ENCODE assay signal across 15 mouse cellular contexts in genomic region chr16:59393300-59393699, GRCm38 (mm10). TPM values are rescaled to one million over a fixed set of nuclear protein-coding genes. Genes with fewer than 3 reads are reported as not detected.
DNase-seq lines count a peak whose midpoint lies in the region; ATAC-seq and TF ChIP-seq lines count a peak whose summit lies in the region.
"Had no signal": no experiment of that assay in that cellular context is flagged by ENCODE, and none has a peak within 500 bp of the region (broad histone marks: within the 10 kb centered on the region; RNA-seq: fewer than 3 reads in every experiment).

No protein-coding gene starts in this region.

- no peaks in the 10 kb centered on the region for H3K27me3 ChIP-seq in lung, embryonic 16.5 days (ENCODE audit: control insufficient read depth, insufficient read depth, low read depth, low read length)
- H3K27me3 ChIP-seq in forebrain, postnatal 0 days (ENCODE audit: insufficient read depth, low read length) = no peaks in the 10 kb centered on the region
- no peaks in the 10 kb centered on the region for H3K27me3 ChIP-seq in neural tube, embryonic 15.5 days (replicated peaks)
- H3K27me3 ChIP-seq: embryonic facial prominence, embryonic 13.5 days; intestine, embryonic 15.5 days; stomach, embryonic 15.5 days had no signal

- no peak overlapping the region for H3K4me3 ChIP-seq in lung, embryonic 16.5 days (ENCODE audit: low read length)
- no peak overlapping the region for H3K4me3 ChIP-seq in forebrain, postnatal 0 days (ENCODE audit: low read depth, low read length)
- no peak overlapping the region for H3K4me3 ChIP-seq in neural tube, embryonic 15.5 days (replicated peaks)
- H3K4me3 ChIP-seq: embryonic facial prominence, embryonic 13.5 days; intestine, embryonic 15.5 days; midbrain, embryonic 10.5 days; stomach, embryonic 15.5 days had no signal

- peak; percentile 59; the same call in 1 of the 2 replicates for ATAC-seq in lung, embryonic 16.5 days (ENCODE audit: low read depth)
- peak; percentile 96 for ATAC-seq in forebrain, postnatal 0 days
- ATAC-seq in neural tube, embryonic 15.5 days (ENCODE audit: low FRiP score) = no peak
- no peak for ATAC-seq in erythroblast, adult 5-6 weeks (replicated peaks; ENCODE audit: low FRiP score, poor library complexity, severe bottlenecking)
- ATAC-seq in activated CD4-positive, CD25-positive, alpha-beta regulatory T cell, adult 4 months = no peak
- ATAC-seq: intestine, embryonic 15.5 days had no signal

- H3K36me3 ChIP-seq in lung, embryonic 16.5 days (ENCODE audit: control insufficient read depth, insufficient read depth, low read length) = no peaks in the 10 kb centered on the region
- H3K36me3 ChIP-seq in forebrain, postnatal 0 days (ENCODE audit: insufficient read depth) = no peaks in the 10 kb centered on the region
- H3K36me3 ChIP-seq in neural tube, embryonic 15.5 days = no peaks in the 10 kb centered on the region
- H3K36me3 ChIP-seq: embryonic facial prominence, embryonic 13.5 days; intestine, embryonic 15.5 days; midbrain, embryonic 10.5 days; stomach, embryonic 15.5 days had no signal

- H3K4me1 ChIP-seq in lung, embryonic 16.5 days (replicated peaks; ENCODE audit: control insufficient read depth, insufficient read depth, low read length) = no peaks in the 10 kb centered on the region
- no peaks in the 10 kb centered on the region for H3K4me1 ChIP-seq in forebrain, postnatal 0 days (ENCODE audit: insufficient read depth)
- H3K4me1 ChIP-seq in neural tube, embryonic 15.5 days = no peaks in the 10 kb centered on the region
- H3K4me1 ChIP-seq: embryonic facial prominence, embryonic 13.5 days; intestine, embryonic 15.5 days; midbrain, embryonic 10.5 days; stomach, embryonic 15.5 days had no signal

- WGBS in lung, embryonic 16.5 days = 35% methylated on average over 3 of the region's 3 CpGs
- WGBS in forebrain, postnatal 0 days = 66% methylated on average over 3 of the region's 3 CpGs
- 83% methylated on average over 3 of the region's 3 CpGs for WGBS in neural tube, embryonic 15.5 days

- no peak overlapping the region for H3K27ac ChIP-seq in lung, embryonic 16.5 days (ENCODE audit: low read length)
- no peak overlapping the region for H3K27ac ChIP-seq in forebrain, postnatal 0 days (ENCODE audit: low read depth, low read length)
- no peak overlapping the region for H3K27ac ChIP-seq in neural tube, embryonic 15.5 days (replicated peaks)
- H3K27ac ChIP-seq: embryonic facial prominence, embryonic 13.5 days; intestine, embryonic 15.5 days; midbrain, embryonic 10.5 days; stomach, embryonic 15.5 days had no signal

- no peak overlapping the region for H3K9ac ChIP-seq in lung, embryonic 16.5 days (ENCODE audit: low read length)
- no peak overlapping the region for H3K9ac ChIP-seq in forebrain, postnatal 0 days
- no peak overlapping the region for H3K9ac ChIP-seq in neural tube, embryonic 15.5 days (replicated peaks)
- H3K9ac ChIP-seq: embryonic facial prominence, embryonic 13.5 days; intestine, embryonic 15.5 days; stomach, embryonic 15.5 days had no signal

- H3K4me2 ChIP-seq in lung, embryonic 16.5 days (ENCODE audit: low read depth, low read length) = no peak overlapping the region
- no peak overlapping the region for H3K4me2 ChIP-seq in forebrain, postnatal 0 days (ENCODE audit: low read depth)
- H3K4me2 ChIP-seq in neural tube, embryonic 15.5 days = no peak overlapping the region
- H3K4me2 ChIP-seq: embryonic facial prominence, embryonic 13.5 days; intestine, embryonic 15.5 days; stomach, embryonic 15.5 days had no signal

- H3K9me3 ChIP-seq in lung, embryonic 16.5 days (ENCODE audit: control insufficient read depth, low read length) = no peaks in the 10 kb centered on the region
- H3K9me3 ChIP-seq in forebrain, postnatal 0 days (ENCODE audit: low read length) = no peaks in the 10 kb centered on the region
- no peaks in the 10 kb centered on the region for H3K9me3 ChIP-seq in neural tube, embryonic 15.5 days (replicated peaks)
- H3K9me3 ChIP-seq: embryonic facial prominence, embryonic 13.5 days; intestine, embryonic 15.5 days; midbrain, embryonic 10.5 days; stomach, embryonic 15.5 days had no signal

- TF ChIP-seq CTCF in forebrain, postnatal 0 days (IDR thresholded peaks at IDR 0.05; ENCODE audit: low read depth) = no peak

- no peak for DNase-seq in lung, adult 18-20 months
- peak; percentile 64 for DNase-seq in forebrain, postnatal 0 days
- peak; percentile 64 to 79 for DNase-seq in left cerebral cortex, adult 18-20 months (ENCODE audit: low spot score in 2 of 2)
- no peak for DNase-seq in MN1 (ENCODE audit: low spot score)
- DNase-seq: adrenal gland, postnatal 14 days; heart, adult 11 months; liver had no signal

RNA-seq across cellular contexts. Expression of gene Gabrr3, which starts 13.8 kb away (rescaled TPM):
- polyA plus RNA-seq in lung, embryonic 16.5 days (2015; fragmentation: Nextera tagmentation; extraction: Ambion mirVana) = not detected in 2 replicates
- total RNA-seq in forebrain, postnatal 0 days (2014; rRNA removed) = not detected in 2 replicates
- polyA plus RNA-seq in forebrain, postnatal 0 days (2015; fragmentation: Nextera tagmentation; extraction: Ambion mirVana) = 0.04 TPM in 1 of 2 replicates, not detected in the other
- under 1 TPM; 0.12 to 0.16 TPM for total RNA-seq in left cerebral cortex, adult 18-20 months (2021)
- not detected in 2 replicates for polyA plus RNA-seq in neural tube, embryonic 15.5 days (2015; fragmentation: Nextera tagmentation; extraction: Ambion mirVana)
- total RNA-seq in erythroblast, adult 5-6 weeks (2015; ENCODE audit: low replicate concordance) = not detected in 2 replicates
- total RNA-seq in erythroblast, adult 5-6 weeks (2017; ENCODE audit: low replicate concordance) = not detected in 2 replicates
- polyA plus RNA-seq in activated CD4-positive, CD25-positive, alpha-beta regulatory T cell, adult 4 months (2017; shearing (Covaris generic)) = not detected
- total RNA-seq: adrenal gland, postnatal 14 days had no signal
- polyA plus RNA-seq: stomach, embryonic 15.5 days had no signal

RNA-seq across cellular contexts. Expression of gene Olfr209, which starts 29.5 kb away (rescaled TPM):
- polyA plus RNA-seq in lung, embryonic 16.5 days (2015; fragmentation: Nextera tagmentation; extraction: Ambion mirVana) = not detected in 2 replicates
- total RNA-seq in forebrain, postnatal 0 days (2014; rRNA removed) = not detected in 2 replicates
- not detected in 2 replicates for polyA plus RNA-seq in forebrain, postnatal 0 days (2015; fragmentation: Nextera tagmentation; extraction: Ambion mirVana)
- not detected for total RNA-seq in left cerebral cortex, adult 18-20 months (2021)
- not detected in 2 replicates for polyA plus RNA-seq in neural tube, embryonic 15.5 days (2015; fragmentation: Nextera tagmentation; extraction: Ambion mirVana)
- total RNA-seq in erythroblast, adult 5-6 weeks (2015; ENCODE audit: low replicate concordance) = not detected in 2 replicates
- total RNA-seq in erythroblast, adult 5-6 weeks (2017; ENCODE audit: low replicate concordance) = not detected in 2 replicates
- not detected for polyA plus RNA-seq in activated CD4-positive, CD25-positive, alpha-beta regulatory T cell, adult 4 months (2017; shearing (Covaris generic))
- total RNA-seq: adrenal gland, postnatal 14 days had no signal
- polyA plus RNA-seq: embryonic facial prominence, embryonic 13.5 days; intestine, embryonic 15.5 days; midbrain, embryonic 10.5 days; stomach, embryonic 15.5 days had no signal

RNA-seq across cellular contexts. Expression of gene Olfr206, which starts 44.3 kb away (rescaled TPM):
- polyA plus RNA-seq in lung, embryonic 16.5 days (2015; fragmentation: Nextera tagmentation; extraction: Ambion mirVana) = not detected in 2 replicates
- not detected in 2 replicates for total RNA-seq in forebrain, postnatal 0 days (2014; rRNA removed)
- not detected in 2 replicates for polyA plus RNA-seq in forebrain, postnatal 0 days (2015; fragmentation: Nextera tagmentation; extraction: Ambion mirVana)
- not detected for total RNA-seq in left cerebral cortex, adult 18-20 months (2021)
- polyA plus RNA-seq in neural tube, embryonic 15.5 days (2015; fragmentation: Nextera tagmentation; extraction: Ambion mirVana) = not detected in 2 replicates
- total RNA-seq in erythroblast, adult 5-6 weeks (2015; ENCODE audit: low replicate concordance) = not detected in 2 replicates
- total RNA-seq in erythroblast, adult 5-6 weeks (2017; ENCODE audit: low replicate concordance) = not detected in 2 replicates
- not detected for polyA plus RNA-seq in activated CD4-positive, CD25-positive, alpha-beta regulatory T cell, adult 4 months (2017; shearing (Covaris generic))
- total RNA-seq: adrenal gland, postnatal 14 days had no signal
- polyA plus RNA-seq: embryonic facial prominence, embryonic 13.5 days; intestine, embryonic 15.5 days; midbrain, embryonic 10.5 days; stomach, embryonic 15.5 days had no signal

Comparison
In these comparisons a context has a peak if more than half of its experiments do, and no peak if none do; other contexts are left out.
1. ATAC-seq: peak in lung, embryonic 16.5 days (single experiment) and forebrain, postnatal 0 days (single experiment); none in neural tube, embryonic 15.5 days (single experiment), erythroblast, adult 5-6 weeks (single experiment) and activated CD4-positive, CD25-positive, alpha-beta regulatory T cell, adult 4 months (single experiment).
2. DNase-seq: peak in forebrain, postnatal 0 days (single experiment) and left cerebral cortex, adult 18-20 months (2 of 2); none in lung, adult 18-20 months (0 of 2) and MN1 (single experiment).